Mouse (Mus musculus): Measurements from ENCODE around the gene Krt83.

DNA sequence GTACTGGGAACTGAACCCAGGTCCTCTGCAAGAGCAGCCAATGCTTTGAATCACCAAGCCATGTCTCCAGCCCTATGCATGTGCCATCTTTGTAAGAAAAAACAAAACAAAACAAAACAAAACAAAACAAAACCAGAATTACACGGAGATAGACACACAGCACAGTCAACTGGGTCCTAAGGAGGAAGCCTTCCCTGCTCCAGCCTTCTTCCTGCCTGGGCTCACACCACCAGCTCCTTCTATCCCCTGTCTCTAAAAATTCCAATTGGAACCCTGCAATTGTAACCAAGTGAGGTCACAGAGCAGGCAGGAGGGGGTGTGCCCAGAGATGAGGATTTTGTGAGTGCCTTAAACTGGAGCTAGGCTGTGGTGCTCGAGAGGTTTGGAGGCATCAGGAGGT is 43.9 kb downstream of the Krt83 start, which contains the start of gene Krt88:
- TF ChIP-seq POLR2A (IDR thresholded peaks at IDR 0.05; ENCODE audit: low read depth, low read length) = no peak
- TF ChIP-seq CTCF (conservative IDR thresholded peaks at IDR 0.05; ENCODE audit: insufficient read depth, insufficient read length, low read depth, low read length) = no peak

Data from kidney, adult 2 months (tissue).